Mouse (Mus musculus) testis, adult 2 months (tissue): ENCODE data around the gene Washc3. TPM values are rescaled to one million over a fixed set of nuclear protein-coding genes. Genes with fewer than 3 reads are reported as not detected.
A peak's percentile ranks its signal among the peaks of the same experiment; 100 is the strongest.

Experiments used
- H3K27ac ChIP-seq: fragments of 200-500 bp; 2 replicates; pipeline ENCODE4 v1.5.1; 2012; ENCODE audit warnings: low read depth, low read length; ENCODE audit not compliant: control insufficient read depth, insufficient read depth
- H3K27me3 ChIP-seq: fragments of 200-500 bp; 2 replicates; pipeline ENCODE4 v1.6.1; 2012; ENCODE audit warnings: mild to moderate bottlenecking, low read length, moderate library complexity; ENCODE audit not compliant: control insufficient read depth, insufficient read depth
- H3K36me3 ChIP-seq: fragments of 200-500 bp; 2 replicates; pipeline ENCODE4 v1.6.1; 2012; ENCODE audit warnings: mild to moderate bottlenecking, low read length; ENCODE audit not compliant: control insufficient read depth, insufficient read depth
- H3K4me1 ChIP-seq: fragments of 200-500 bp; 2 replicates; pipeline ENCODE4 v1.6.1; 2012; ENCODE audit warnings: low read length; ENCODE audit not compliant: control insufficient read depth, insufficient read depth
- H3K4me3 ChIP-seq: fragments of 200-500 bp; 2 replicates; pipeline ENCODE4 v1.5.1; 2012; ENCODE audit warnings: low read depth, mild to moderate bottlenecking, low read length, moderate library complexity, mixed read lengths; ENCODE audit not compliant: control insufficient read depth
- CTCF ChIP-seq: fragments of 200-500 bp; IDR thresholded peaks from 2 replicates; pipeline ENCODE4 v1.5.1; 2012; ENCODE audit warnings: low read depth, mild to moderate bottlenecking, inconsistent platforms, low read length, moderate library complexity; ENCODE audit not compliant: control insufficient read depth, insufficient read depth, insufficient replicate concordance
- POLR2A ChIP-seq: fragments of 200-500 bp; IDR thresholded peaks from 2 replicates; pipeline ENCODE4 v1.6.1; 2012; ENCODE audit warnings: low read depth, mild to moderate bottlenecking, inconsistent platforms, low read length, moderate library complexity; ENCODE audit not compliant: control insufficient read depth
- polyA plus RNA-seq: library from polyadenylated mRNA; depleted of rRNA; stranded (reverse); fragments of >200 nt; gene quantifications from 2 replicates; pipeline ENCODE4 v1.2.3, GENCODE M21; 2012

Washc3 gene
- polyA plus RNA-seq, 1 experiment: 33.7 TPM

- Histone ChIP-seq H3K27ac (no peak overlapping the region), H3K4me1 (no peaks in the 10 kb centered on the region), H3K4me3 (no peak overlapping the region), H3K27me3 (no peaks in the 10 kb centered on the region), H3K36me3 (no peaks in the 10 kb centered on the region)
- TF ChIP-seq POLR2A: no peak
- no peak for TF ChIP-seq CTCF
These were observed 24.5 kb downstream of the Washc3 start for GRCm38 (mm10) chr10:88225421-88225820.

DNA sequence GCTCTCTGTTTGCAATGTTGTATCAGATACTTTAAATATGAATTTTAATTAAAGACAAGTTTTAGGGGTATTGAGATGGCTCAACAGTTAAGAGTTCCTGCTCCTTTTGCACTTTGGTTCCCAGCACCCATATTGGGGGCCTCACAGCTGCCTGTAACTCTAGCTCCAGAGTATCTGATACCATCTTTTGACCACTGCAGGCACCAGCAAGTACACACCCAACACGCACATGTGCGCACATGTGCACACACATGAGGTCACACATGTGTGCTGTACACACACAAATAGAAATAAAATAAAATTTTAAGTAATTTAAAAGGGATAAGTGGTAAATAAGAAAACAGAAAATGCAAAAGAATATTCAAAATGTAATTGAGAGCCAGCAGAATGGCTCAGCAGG is 27.1 kb downstream of the Washc3 start:
- Histone ChIP-seq H3K4me1 (no peaks in the 10 kb centered on the region), H3K36me3 (no peaks in the 10 kb centered on the region), H3K4me3 (no peak overlapping the region), H3K27ac (no peak overlapping the region), H3K27me3 (no peaks in the 10 kb centered on the region)
- TF ChIP-seq POLR2A: no peak
- no peak for TF ChIP-seq CTCF

GRCm38 (mm10) chr10:88228521-88229017 is 27.7 kb downstream of the Washc3 start:
- H3K27ac ChIP-seq: no peak overlapping the region
- no peaks in the 10 kb centered on the region for H3K27me3 ChIP-seq
- no peaks in the 10 kb centered on the region for H3K4me1 ChIP-seq
- no peaks in the 10 kb centered on the region for H3K36me3 ChIP-seq
- H3K4me3 ChIP-seq: no peak overlapping the region
- TF ChIP-seq POLR2A (no peak), CTCF (no peak)

DNA sequence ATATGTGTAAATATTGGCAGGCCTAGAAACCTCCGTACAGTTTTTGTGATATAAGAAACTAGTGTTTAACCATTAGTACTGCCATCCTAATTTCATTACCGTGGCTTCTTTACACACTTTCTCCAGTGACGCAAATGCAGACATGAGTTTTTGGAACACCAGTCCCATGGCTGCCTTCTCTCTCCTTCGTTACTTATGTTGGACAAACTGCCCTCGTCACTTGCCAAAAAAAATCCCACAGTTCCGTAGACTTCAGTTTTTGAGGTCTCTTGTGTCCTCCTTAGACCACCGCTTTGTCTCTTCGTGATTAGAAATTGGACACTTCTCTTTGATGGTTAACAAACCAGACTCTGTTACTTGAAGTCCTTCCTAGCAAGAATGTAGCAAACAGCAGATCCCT is 30.8 kb downstream of the Washc3 start:
- no peaks in the 10 kb centered on the region for H3K4me1 ChIP-seq
- no peaks in the 10 kb centered on the region for H3K36me3 ChIP-seq
- H3K27me3 ChIP-seq: no peaks in the 10 kb centered on the region
- H3K27ac ChIP-seq: no peak overlapping the region
- H3K4me3 ChIP-seq: no peak overlapping the region
- TF ChIP-seq CTCF (no peak), POLR2A (no peak)

GRCm38 (mm10) chr10:88232765-88233164 is 31.9 kb downstream of the Washc3 start:
- H3K4me1 ChIP-seq: no peaks in the 10 kb centered on the region
- no peaks in the 10 kb centered on the region for H3K36me3 ChIP-seq
- H3K27ac ChIP-seq: peak overlapping the region; percentile 7
- no peak overlapping the region for H3K4me3 ChIP-seq
- H3K27me3 ChIP-seq: no peaks in the 10 kb centered on the region
- no peak for TF ChIP-seq CTCF
- TF ChIP-seq POLR2A: no peak

GRCm38 (mm10) chr10:88244681-88245080 is 43.8 kb downstream of the Washc3 start:
- no peak overlapping the region for H3K27ac ChIP-seq
- no peak for TF ChIP-seq POLR2A
- TF ChIP-seq CTCF: no peak

GRCm38 (mm10) chr10:88250300-88250699 is 49.4 kb downstream of the Washc3 start:
- H3K27me3 ChIP-seq: no peaks in the 10 kb centered on the region
- no peaks in the 10 kb centered on the region for H3K4me1 ChIP-seq
- no peak overlapping the region for H3K27ac ChIP-seq
- no peak for TF ChIP-seq CTCF
- TF ChIP-seq POLR2A: no peak
- H3K4me3 ChIP-seq: no peak overlapping the region
- no peaks in the 10 kb centered on the region for H3K36me3 ChIP-seq

More at GRCm38 (mm10) chr10:88244681-88245080, 43.8 kb downstream of the Washc3 start:
- Histone ChIP-seq H3K4me1 (no peaks in the 10 kb centered on the region), H3K27me3 (no peaks in the 10 kb centered on the region), H3K36me3 (no peaks in the 10 kb centered on the region), H3K4me3 (no peak overlapping the region)
